Mouse (Mus musculus) lung, postnatal 0 days (tissue): Measurements from ENCODE around the gene Dync1i1.

ENCODE experiments used
- CTCF ChIP-seq: IDR thresholded peaks from 2 replicates; pipeline ENCODE4 v1.5.1; 2016; ENCODE audit warnings: antibody characterized with exemption, mild to moderate bottlenecking
- EP300 ChIP-seq: IDR thresholded peaks from 2 replicates; pipeline ENCODE4 v1.6.1; 2016; ENCODE audit warnings: antibody characterized with exemption, mild to moderate bottlenecking, control low read depth

- TF ChIP-seq CTCF (no peak), EP300 (no peak)
Observed at GRCm38 (mm10) chr6:5854048-5854836, 128.8 kb downstream of the Dync1i1 start.
